Mouse (Mus musculus): ENCODE results near the gene Defb6.

Gene Defb6

GRCm38 (mm10) chr8:19225161-19225560 is at the start of gene Defb6:
Gene Defb6 (plus strand): TSS chr8:19225478.
- DNase-seq (ENCODE audit: low read depth, low spot score) = no peak

- no peak for DNase-seq (ENCODE audit: low read depth, low spot score)
Observed at GRCm38 (mm10) chr8:19238101-19238500, 12.8 kb downstream of the Defb6 start.

GRCm38 (mm10) chr8:19239616-19240015 is 14.3 kb downstream of the Defb6 start, which contains the start of gene Defb46:
Gene Defb46 (plus strand): TSS chr8:19239916.
- no peak for DNase-seq (ENCODE audit: low read depth, low spot score)

DNA sequence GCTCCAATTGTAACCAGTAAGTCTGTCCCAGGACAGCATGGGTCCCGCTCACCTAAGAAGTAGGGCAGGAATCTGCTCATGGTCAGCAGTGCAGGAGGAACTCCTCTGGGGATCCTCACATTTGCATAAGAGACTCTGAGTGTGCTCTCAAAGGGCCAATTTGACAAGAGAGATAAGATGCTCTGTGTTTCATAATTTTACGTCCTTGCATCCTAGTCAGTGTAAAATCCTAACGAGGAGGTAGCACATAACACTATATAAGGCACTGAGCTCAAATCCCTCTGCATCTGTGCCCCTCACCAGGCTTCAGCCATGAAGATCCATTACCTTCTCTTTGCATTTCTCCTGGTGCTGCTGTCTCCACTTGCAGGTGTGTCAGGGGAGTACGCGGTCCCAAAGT is 22.0 kb downstream of the Defb6 start, which contains the start of gene Defb5:
Defb5 (plus strand) TSS at position 301 of the 400 bp plus-strand sequence.
- no peak for DNase-seq (ENCODE audit: low read depth, low spot score)

DNA sequence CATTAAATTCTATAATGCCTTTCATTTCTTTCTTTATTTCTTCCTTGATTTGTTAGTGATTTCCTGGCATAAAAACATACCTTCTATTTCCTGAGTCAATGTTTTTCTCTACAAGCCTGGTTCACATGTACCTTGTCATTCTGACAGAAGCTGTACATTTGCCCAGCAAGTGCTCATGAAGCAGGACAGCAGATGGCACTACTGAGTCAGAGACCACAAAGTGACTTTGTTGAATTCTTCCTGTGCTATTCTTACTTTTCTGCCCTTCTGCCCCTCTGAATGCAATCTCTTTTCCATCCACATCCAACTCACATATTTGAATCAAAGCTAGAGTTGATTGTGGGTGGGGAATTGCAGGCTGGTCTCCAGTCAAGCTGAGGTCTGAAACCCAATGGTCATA is 32.9 kb downstream of the Defb6 start:
- DNase-seq (ENCODE audit: low read depth, low spot score) = no peak

GRCm38 (mm10) chr8:19259667-19260066 is 34.4 kb downstream of the Defb6 start:
- no peak for DNase-seq (ENCODE audit: low read depth, low spot score)

Data from WW6 (cell line).